Mouse (Mus musculus) E14TG2a.4 (cell line): ENCODE results near the gene Limk2.

Experiments
- CTCF ChIP-seq: conservative IDR thresholded peaks from 2 replicates; pipeline ENCODE4 v1.5.1; 2014; ENCODE audit warnings: low read length
- NANOG ChIP-seq: IDR thresholded peaks from 2 replicates; pipeline ENCODE4 v1.6.1; 2014; ENCODE audit warnings: borderline replicate concordance, low read length, mixed read lengths

DNA sequence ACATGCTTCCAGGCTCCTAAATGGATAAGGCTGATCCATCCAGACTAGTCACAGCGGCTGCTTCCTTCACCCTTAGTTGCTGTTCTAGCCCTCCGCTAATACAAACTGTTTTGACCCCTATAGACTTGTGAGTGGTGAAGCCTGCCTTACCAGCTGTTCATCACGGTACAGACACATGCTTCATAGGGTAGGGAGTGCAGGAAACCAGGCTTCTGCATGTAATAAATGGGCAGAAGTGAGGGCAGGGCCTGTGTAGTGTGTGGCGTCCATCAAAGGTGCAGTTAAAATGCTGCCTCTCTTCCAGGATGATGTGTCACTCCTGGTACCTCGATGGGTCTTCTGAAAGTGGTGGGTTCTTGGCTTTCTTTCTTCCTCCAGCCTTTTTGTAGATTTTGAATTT lies 71.0 kb downstream of the Limk2 start:
- TF ChIP-seq CTCF (no peak), NANOG (no peak)
